Mouse (Mus musculus): Measurements from ENCODE around the gene Vmn2r105. TPM values are rescaled to one million over a fixed set of nuclear protein-coding genes. Genes with fewer than 3 reads are reported as not detected.

Gene Vmn2r105
- not detected in 2 replicates for polyA plus RNA-seq (2012; ENCODE audit: insufficient read depth, insufficient read length, missing spikeins)

GRCm38 (mm10) chr17:20234952-20235351 lies at the start of gene Vmn2r105:
TSS of gene Vmn2r105 (minus strand) at chr17:20235052.
- H3K27ac ChIP-seq (replicated peaks; ENCODE audit: low read depth, low read length) = no peak within 1 kb of the TSS
- H3K4me3 ChIP-seq (ENCODE audit: insufficient read depth, low read depth, low read length) = no peak within 1 kb of the TSS
- no peaks in the 10 kb centered on the region for H3K4me1 ChIP-seq (ENCODE audit: control insufficient read depth, insufficient read depth, insufficient read length, low read length)

- no peaks in the 10 kb centered on the region for H3K4me1 ChIP-seq (ENCODE audit: control insufficient read depth, insufficient read depth, insufficient read length, low read length)
- H3K4me3 ChIP-seq (ENCODE audit: insufficient read depth, low read depth, low read length) = no peak overlapping the region
- H3K27ac ChIP-seq (replicated peaks; ENCODE audit: low read depth, low read length) = no peak overlapping the region
Measured at GRCm38 (mm10) chr17:20255522-20255921, 20.7 kb upstream of the Vmn2r105 start.

GRCm38 (mm10) chr17:20182997-20183396 lies 51.9 kb downstream of the Vmn2r105 start, which contains the start of gene Fpr-rs6:
TSS of gene Fpr-rs6 (minus strand) at chr17:20183097.
- Histone ChIP-seq H3K4me1 (ENCODE audit: control insufficient read depth, insufficient read depth, insufficient read length, low read length) (no peaks in the 10 kb centered on the region), H3K27ac (replicated peaks; ENCODE audit: low read depth, low read length) (no peak within 1 kb of the TSS), H3K4me3 (ENCODE audit: insufficient read depth, low read depth, low read length) (no peak within 1 kb of the TSS)

Other genes with a start within 250 kb of the Vmn2r105 start
- gene Vmn2r104, start 186.7 kb downstream of the Vmn2r105 start, polyA plus RNA-seq (2012; ENCODE audit: insufficient read depth, insufficient read length, missing spikeins) = not detected in 2 replicates
- not detected in 2 replicates for gene Fpr-rs7, start 120.8 kb downstream of the Vmn2r105 start, polyA plus RNA-seq (2012; ENCODE audit: insufficient read depth, insufficient read length, missing spikeins)
- not detected in 2 replicates for gene Fpr-rs6, start 52.0 kb downstream of the Vmn2r105 start, polyA plus RNA-seq (2012; ENCODE audit: insufficient read depth, insufficient read length, missing spikeins)
- gene Vmn2r106, start 50.5 kb upstream of the Vmn2r105 start, polyA plus RNA-seq (2012; ENCODE audit: insufficient read depth, insufficient read length, missing spikeins) = not detected in 2 replicates
- gene Vmn2r107, start 110.2 kb upstream of the Vmn2r105 start, polyA plus RNA-seq (2012; ENCODE audit: insufficient read depth, insufficient read length, missing spikeins) = not detected in 2 replicates
- not detected in 2 replicates for gene Vmn1r224, start 179.1 kb upstream of the Vmn2r105 start, polyA plus RNA-seq (2012; ENCODE audit: insufficient read depth, insufficient read length, missing spikeins)
- not detected in 2 replicates for gene Vmn2r108, start 246.3 kb upstream of the Vmn2r105 start, polyA plus RNA-seq (2012; ENCODE audit: insufficient read depth, insufficient read length, missing spikeins)